Mouse (Mus musculus) right cerebral cortex, adult 18-20 months (tissue): ENCODE data around the gene Gm20388.

ENCODE experiments used
- DNase-seq: peaks from one replicate; pipeline ENCODE4 v3.0.0; 2022; ENCODE audit warnings: mixed read lengths

Gm20388 gene

DNA sequence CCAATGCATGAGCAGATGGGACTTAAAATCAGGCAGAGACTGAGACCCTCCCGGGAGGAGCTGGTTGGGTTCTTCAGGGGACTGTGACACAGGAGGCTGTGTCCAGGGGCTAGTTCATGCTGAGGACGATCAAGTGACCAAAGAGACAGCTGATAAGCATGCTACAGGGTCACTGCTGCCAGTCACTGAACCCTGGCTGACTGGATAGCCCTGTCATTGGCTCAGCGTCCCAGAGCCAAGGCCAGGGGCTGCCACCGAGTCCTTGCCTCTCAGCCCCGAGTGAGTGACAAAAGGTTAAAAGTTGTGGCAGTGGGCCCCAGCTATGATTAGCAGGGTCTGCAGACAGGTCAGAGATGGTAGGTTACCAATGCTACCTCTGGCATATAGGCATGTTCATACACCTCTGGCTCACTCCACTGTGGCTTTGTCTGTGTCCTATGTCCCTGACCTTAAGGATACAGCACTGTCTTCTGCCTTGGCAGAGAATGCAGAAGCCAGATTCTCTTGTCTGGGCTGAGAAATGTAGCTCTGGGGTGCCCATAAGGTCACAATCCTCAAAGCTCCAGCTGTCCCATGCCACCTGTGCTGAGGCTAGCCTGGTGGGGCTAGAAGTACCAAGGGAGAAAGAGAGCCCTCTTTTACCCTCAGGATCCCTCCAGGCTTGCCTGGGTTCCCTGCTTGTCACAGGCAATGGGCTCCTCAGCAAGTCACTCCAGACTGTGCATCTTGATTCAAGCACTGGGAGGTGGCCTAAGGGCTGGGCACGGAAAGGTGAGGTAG lies 2733.7 kb downstream of the Gm20388 start:
- DNase-seq = no peak

GRCm38 (mm10) chr8:122646337-122646736 lies 2735.7 kb downstream of the Gm20388 start:
- DNase-seq = no peak

DNA sequence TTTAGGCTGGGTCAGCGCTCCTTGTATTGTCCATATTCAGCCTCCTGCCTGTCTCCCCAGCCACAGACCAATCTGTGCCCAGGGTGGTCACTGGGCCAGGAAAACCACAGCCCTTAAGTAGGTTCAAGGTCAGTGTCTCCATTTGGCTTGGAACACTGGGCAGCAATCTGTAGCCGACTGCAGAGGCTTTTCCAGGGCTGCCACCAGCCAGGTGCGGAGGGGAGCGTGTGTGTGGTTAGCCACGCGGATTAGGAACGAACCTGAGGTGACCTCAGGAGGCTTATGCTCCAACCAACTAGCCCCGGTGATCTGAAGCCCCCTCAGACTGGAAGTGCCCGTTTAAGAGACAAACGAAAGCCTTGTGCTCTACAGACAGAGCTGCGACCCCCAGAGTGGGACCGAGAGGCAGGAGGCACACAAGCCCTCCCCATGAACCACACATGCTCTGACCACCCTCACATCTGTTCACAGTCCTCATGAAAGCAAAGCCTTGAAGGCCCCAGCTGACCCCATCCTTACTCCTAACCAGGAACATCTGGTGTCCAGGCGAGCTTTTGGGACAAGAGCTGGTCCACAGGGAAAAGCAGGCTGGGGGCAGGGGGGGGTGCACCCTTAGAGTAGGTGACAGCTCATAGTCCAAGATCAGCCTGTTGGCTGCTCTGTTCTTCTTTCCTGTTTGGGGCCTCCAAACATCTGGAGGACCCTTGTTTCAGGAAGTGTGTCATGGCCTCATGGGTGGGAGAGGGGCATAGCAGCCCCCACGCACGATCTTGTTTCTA lies 2737.7 kb downstream of the Gm20388 start:
- no peak for DNase-seq

- no peak for DNase-seq
These were observed 2740.8 kb downstream of the Gm20388 start for GRCm38 (mm10) chr8:122651326-122651921.

DNA sequence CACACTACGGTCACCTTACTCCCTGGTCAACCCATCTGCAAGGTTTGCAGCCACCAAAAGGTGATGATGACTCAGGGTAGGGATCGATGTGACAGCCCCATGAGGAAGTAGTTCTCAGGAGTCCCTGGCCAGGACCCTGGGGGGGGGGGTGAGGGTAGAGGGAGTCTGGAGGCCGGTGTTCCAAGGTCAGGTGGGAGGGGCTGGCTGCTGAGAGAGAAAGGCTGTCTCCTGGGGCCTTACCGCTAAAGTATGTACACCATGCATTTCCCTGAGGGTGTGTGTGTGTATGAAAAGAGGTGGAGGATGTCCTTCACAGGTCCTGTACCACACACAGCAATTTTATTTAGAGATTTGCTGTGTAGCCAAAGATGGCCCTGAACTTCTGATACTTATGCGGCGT lies 2742.0 kb downstream of the Gm20388 start:
- DNase-seq = no peak

GRCm38 (mm10) chr8:122654768-122655167 lies 2744.1 kb downstream of the Gm20388 start:
- DNase-seq = no peak

DNA sequence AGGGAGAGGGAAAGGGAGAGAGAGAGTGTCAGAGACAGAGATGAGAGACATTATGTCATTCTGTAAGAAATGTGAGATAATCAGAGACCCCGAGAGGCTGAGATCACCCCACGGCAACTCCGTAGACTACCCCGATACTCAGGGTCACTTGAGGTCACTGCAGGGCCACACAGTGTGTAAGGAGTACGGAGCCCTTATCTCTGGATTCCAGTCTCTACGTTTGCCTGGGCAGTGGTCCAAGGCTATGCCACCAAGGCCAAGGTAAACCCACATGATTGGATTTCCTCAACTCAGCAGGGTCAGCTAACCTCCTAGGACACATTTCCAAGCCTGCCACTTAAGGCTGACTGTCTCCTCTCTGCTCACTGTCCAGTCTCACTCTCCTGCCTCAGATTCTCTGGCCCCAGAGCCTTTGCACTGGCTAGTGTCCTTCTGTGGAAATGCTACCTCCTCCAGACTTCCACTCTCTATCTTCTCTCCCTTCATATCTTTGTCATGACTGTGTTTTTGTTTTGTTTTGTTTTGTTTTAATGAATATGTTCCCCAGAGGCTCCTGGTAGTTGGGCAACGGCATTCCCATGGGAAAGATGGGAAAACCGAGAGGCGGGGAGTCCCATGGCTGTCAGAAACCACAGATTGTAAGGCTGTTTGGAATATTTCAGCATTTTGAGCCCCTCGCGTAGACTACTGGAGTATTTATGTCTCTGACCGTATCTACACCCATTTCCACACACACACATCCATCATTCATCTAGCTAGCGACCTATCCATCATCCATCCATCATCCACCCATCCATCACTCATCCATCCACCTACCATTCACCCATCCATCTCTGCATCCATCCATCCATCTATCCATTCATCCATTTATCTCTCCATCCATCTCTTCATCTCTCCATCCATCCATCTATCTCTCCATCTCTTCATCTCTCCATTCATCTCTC lies 2745.7 kb downstream of the Gm20388 start:
- no peak for DNase-seq

- no peak for DNase-seq
These were observed 2747.6 kb downstream of the Gm20388 start for GRCm38 (mm10) chr8:122658149-122658806.

GRCm38 (mm10) chr8:122658807-122659160 lies 2748.1 kb downstream of the Gm20388 start:
- no peak for DNase-seq

DNA sequence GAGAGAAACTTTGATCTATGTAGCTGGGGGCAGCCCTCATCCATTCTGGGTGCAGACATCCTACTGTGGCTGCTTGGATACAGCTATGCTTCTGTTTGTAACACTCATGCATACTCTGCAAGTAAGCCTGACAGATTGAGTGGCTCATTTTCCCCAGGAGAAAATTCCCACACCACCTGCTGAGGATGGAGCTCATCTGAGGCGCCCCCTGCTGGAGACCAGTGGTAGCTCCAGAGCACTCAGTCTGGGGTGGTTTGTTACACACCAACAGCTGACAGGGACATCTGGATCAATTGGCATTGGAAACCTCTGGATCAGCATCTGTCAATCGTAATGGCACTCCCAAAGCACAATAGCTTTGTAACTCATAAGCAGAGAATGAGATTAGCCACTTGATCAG lies 2749.4 kb downstream of the Gm20388 start:
- DNase-seq = no peak

DNA sequence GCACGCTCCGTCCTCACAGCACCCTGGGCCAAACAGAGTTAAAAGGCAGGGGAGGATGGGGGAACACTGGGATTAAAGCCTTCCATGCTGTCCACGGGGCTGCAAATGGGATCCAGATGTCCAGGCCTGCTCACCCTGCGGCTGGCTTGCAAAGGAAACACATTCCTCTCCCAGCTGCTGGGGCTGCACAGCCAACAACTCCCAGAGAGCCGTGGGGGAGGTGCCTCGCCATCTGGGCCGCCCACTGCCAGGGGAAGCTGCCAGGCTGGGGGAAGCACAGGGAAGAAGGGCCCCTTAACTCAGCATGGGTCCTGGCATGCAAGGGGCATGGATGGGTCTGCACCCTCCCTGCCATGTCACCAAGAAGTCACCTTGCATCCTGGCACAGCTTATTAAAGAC lies 2750.5 kb downstream of the Gm20388 start:
- DNase-seq = peak; percentile 80

DNA sequence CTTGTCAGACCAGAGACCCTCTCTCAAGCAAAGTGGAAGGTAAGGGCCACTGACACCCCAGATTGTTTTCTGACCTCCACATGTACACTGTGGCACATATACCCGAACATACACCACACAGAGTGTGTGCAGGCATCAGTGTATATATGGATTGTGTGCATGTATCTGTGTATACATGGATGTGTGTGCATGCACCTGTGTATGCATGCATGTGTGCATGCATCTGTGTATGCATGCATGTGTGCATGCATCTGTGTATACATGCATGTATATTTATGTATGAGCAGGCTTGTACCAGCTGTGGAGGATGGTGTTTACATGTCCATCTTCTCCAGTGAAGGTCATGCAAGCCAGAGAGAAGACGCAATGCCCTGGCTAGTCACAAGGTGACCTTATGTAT lies 2751.3 kb downstream of the Gm20388 start:
- DNase-seq = no peak

DNA sequence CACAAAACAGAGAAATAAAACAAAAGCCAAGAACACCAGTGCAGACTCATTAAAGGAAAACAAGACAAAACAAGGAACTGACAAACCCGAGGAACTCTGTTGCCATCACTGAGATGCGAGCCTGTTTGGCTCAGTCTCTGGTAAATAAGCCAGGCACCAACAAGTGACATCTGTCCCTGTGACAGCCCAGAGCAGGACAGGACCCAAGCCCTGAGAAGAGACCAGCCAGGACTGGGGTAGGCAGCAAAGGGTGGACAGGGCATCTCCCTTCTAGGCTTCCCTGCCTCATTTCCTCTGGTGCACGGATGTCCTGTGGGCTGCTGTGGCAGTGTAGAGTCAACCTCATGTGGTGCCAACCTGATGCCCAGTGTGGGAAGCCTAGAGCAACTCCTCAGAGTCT lies 2752.5 kb downstream of the Gm20388 start:
- no peak for DNase-seq

GRCm38 (mm10) chr8:122663670-122664069 lies 2753.0 kb downstream of the Gm20388 start:
- no peak for DNase-seq

GRCm38 (mm10) chr8:122665221-122665620 lies 2754.6 kb downstream of the Gm20388 start:
- peak; percentile 29 for DNase-seq

DNA sequence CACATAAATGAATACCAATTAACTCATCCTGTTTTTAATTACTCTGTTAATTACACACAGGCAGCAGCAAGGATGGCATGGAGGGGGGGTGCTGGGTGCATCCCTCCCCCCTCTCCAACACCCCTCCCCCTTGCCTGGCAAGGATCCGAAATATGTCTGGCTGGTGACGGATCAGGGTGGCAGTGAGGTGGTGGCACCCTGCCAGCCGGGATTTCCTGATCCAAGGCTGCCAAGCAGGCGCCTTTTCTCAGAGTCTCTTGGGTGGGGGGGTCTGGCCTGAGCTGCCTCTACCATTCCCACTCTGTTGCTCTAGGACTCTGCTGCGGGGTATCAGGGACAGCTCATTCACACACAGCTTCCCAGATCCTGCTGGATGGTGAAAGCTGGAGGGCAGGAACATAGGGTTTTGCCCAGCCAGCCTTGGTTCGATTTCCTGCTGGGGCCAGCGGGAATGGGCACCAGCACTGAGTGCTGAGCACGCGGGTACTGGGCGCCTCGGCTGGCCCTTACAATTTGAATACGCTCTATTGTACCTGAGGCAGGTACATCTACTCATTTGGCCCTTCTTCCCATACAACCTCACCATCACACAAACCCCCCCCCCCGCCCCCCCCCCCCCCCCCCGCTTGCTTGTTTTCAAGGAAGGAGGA lies 2755.2 kb downstream of the Gm20388 start:
- DNase-seq = no peak

- no peak for DNase-seq
These were observed 2755.7 kb downstream of the Gm20388 start for GRCm38 (mm10) chr8:122666338-122666764.

DNA sequence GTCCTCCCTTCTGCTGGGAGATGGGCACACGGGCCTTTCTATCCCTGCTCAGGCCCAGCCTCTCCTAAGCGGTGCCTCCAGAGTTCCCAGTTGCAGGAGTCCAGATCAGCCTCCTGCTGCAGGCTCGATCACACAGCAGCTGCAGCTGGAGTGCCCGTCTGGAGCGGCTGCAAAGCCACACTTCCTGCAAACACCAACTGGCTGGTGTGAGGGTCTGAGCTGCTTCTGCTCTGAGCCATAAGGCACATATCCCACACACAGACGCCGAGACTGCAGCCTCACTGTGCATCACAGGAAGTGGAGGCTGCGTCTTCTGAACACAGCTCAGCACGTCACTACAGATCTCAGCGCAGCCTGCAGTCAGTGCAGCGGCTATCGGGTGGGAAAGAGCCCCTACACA lies 2756.2 kb downstream of the Gm20388 start:
- DNase-seq = peak; percentile 81

DNA sequence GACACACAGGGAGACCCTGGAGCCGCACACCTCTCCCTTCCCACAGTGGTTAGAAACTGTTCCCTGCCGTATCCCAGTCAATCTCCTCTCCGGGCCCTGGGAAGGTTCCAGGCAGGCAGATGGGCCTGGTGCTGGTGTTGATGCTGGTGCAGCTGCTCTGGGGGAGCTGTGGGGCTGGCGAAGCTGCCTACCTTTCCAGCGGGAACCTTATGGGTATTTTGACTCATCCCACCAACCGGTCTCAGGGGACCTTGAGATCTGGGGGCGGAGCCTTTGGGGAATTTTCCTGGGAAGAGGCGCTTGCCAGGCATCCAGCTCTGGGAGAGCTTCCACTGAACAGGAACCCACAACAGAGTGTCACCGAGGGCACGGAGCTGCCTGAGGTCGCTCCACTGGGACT lies 2757.2 kb downstream of the Gm20388 start:
- DNase-seq = peak; percentile 88

DNA sequence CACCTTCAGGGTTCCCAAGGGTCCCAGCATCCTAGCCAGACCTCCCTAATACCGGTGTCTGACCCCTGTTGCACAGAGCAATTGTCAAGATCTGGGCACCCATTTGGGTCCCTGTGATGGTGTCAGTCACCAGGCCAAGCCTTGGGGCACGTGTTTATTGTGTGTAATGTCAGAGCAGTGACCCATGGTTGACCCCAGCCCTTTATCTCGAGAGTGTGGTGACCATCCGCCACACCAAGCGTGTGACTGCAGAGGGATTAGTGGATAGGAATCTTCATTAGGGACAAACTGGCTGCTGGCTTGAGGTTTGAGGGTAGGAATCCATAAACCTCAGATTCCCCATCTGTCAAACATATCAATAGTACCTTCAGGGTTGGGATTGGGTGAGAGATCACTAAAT lies 2758.7 kb downstream of the Gm20388 start:
- no peak for DNase-seq

- no peak for DNase-seq
These were observed 2759.4 kb downstream of the Gm20388 start for GRCm38 (mm10) chr8:122670001-122670400.

DNA sequence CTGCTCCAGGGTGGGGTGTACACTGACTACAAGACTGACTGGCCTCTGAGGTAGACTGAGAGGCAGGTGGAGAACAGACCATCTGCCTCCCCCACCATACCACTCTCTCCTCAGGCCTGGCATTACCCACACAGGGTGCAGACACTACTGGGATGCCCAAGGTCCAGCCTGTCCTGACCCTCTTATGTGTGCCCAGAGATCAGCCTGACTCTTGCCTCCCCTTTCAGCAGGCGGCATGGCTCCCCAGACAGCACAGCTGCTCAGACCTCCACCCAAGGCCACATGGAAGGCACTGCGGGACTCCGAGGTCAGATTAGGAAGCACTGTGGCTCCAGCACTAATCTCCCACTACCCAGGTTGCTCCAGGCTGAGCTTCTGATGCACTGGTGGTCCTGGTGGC lies 2760.1 kb downstream of the Gm20388 start:
- no peak for DNase-seq
